ENCODE assay signal across 9 mouse cellular contexts in the genomic region with DNA sequence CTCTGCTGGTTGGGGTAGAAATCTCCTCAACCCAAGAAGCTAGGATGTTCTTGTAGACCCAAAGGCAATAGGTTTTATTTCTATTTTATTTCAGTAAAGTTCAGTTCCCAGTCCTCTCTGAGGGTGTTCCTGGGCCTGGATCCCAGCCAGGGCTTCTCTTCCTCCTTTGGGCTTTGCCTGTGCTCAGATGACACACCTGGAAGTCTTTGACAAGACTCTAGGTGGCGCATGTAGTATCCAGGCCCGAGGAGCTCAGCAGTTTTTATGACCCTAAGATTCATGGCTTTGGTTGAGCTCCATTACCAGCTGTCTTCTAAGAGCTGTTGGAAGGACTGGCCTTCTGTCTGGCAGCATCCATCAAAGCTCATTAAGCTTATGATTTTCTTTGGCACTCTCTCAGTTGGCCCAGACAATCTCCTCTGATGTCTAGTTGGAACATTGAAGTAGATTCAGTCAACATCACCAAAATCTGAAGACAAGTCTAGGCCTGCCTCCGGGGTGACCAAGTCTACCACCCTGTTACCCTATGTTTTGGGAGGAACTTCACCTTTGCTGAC. TPM values are rescaled to one million over a fixed set of nuclear protein-coding genes. Genes with fewer than 3 reads are reported as not detected.
DNase-seq lines count a peak whose midpoint lies in the region; ATAC-seq and TF ChIP-seq lines count a peak whose summit lies in the region.
"Had no signal": no experiment of that assay in that cellular context is flagged by ENCODE, and none has a peak within 500 bp of the region (broad histone marks: within the 10 kb centered on the region; RNA-seq: fewer than 3 reads in every experiment).

No protein-coding gene starts in this region.

- H3K27ac ChIP-seq in stomach, postnatal 0 days (replicated peaks), result no peak overlapping the region
- H3K27ac ChIP-seq in forebrain, embryonic 14.5 days (ENCODE audit: low read depth, low read length), result no peak overlapping the region

- H3K36me3 ChIP-seq in stomach, postnatal 0 days (ENCODE audit: control insufficient read depth, insufficient read depth, low read length), result no peaks in the 10 kb centered on the region
- no peaks in the 10 kb centered on the region for H3K36me3 ChIP-seq in forebrain, embryonic 14.5 days (ENCODE audit: control insufficient read depth, insufficient read depth, low read length)

- 75% methylated on average over 3 of the region's 3 CpGs for WGBS in stomach, postnatal 0 days
- 79% methylated on average over 3 of the region's 3 CpGs for WGBS in forebrain, embryonic 14.5 days

- H3K4me1 ChIP-seq in stomach, postnatal 0 days (replicated peaks; ENCODE audit: control insufficient read depth, insufficient read depth), result peaks cover 6% of the 10 kb centered on the region
- peaks cover 12% of the 10 kb centered on the region for H3K4me1 ChIP-seq in forebrain, embryonic 14.5 days (ENCODE audit: control insufficient read depth, insufficient read depth, low read length)

- TF ChIP-seq CTCF in stomach, postnatal 0 days (IDR thresholded peaks at IDR 0.05; ENCODE audit: low read depth), result peak; percentile 54

- no peaks in the 10 kb centered on the region for H3K9me3 ChIP-seq in stomach, postnatal 0 days (ENCODE audit: control insufficient read depth, low read length)
- H3K9me3 ChIP-seq in forebrain, embryonic 14.5 days (replicated peaks; ENCODE audit: control insufficient read depth, low read length), result no peaks in the 10 kb centered on the region

- no peak overlapping the region for H3K4me2 ChIP-seq in stomach, postnatal 0 days (replicated peaks; ENCODE audit: low read depth)
- H3K4me2 ChIP-seq in forebrain, embryonic 14.5 days (ENCODE audit: low read length), result no peak overlapping the region

- no peak overlapping the region for H3K4me3 ChIP-seq in stomach, postnatal 0 days (ENCODE audit: low read depth, low read length)
- H3K4me3 ChIP-seq in forebrain, embryonic 14.5 days (ENCODE audit: low read depth, low read length), result no peak overlapping the region

- no peak for ATAC-seq in stomach, postnatal 0 days (ENCODE audit: low FRiP score, low TSS enrichment)
- no peak for ATAC-seq in forebrain, embryonic 14.5 days

- no peak overlapping the region for H3K9ac ChIP-seq in stomach, postnatal 0 days (ENCODE audit: low read length)
- no peak overlapping the region for H3K9ac ChIP-seq in forebrain, embryonic 14.5 days (ENCODE audit: low read length)

- peak; percentile 18 for DNase-seq in cerebellum, postnatal 10 days
- DNase-seq in cerebellum, adult 11 months, result no peak
- peak; percentile 19 for DNase-seq in thymus, postnatal 14 days
- DNase-seq in thymus, postnatal 0 days (ENCODE audit: low spot score), result no peak
- peak; percentile 45 for DNase-seq in induced T-regulatory cell, adult 2 months (ENCODE audit: low read depth)
- DNase-seq in stomach, postnatal 0 days (ENCODE audit: low spot score), result peak; percentile 52
- DNase-seq in ovary, postnatal 36 days (ENCODE audit: low spot score), result no peak
- DNase-seq in forebrain, embryonic 14.5 days (ENCODE audit: low spot score), result no peak
- DNase-seq: lung, adult 18-20 months had no signal

- no peak for TF ChIP-seq EP300 in stomach, postnatal 0 days (optimal IDR thresholded peaks at IDR 0.05)

- no peaks in the 10 kb centered on the region for H3K27me3 ChIP-seq in stomach, postnatal 0 days (ENCODE audit: control insufficient read depth, insufficient read depth, low read length)
- no peaks in the 10 kb centered on the region for H3K27me3 ChIP-seq in forebrain, embryonic 14.5 days (replicated peaks; ENCODE audit: control insufficient read depth, insufficient read depth, low read length)

RNA-seq across cellular contexts. Expression of a gene that starts 2.5 kb away (rescaled TPM):
- 16.0 and 17.0 TPM in 2 replicates for polyA plus RNA-seq in thymus, postnatal 0 days (2015; fragmentation: Nextera tagmentation; extraction: Ambion mirVana)
- polyA plus RNA-seq in stomach, postnatal 0 days (2015; fragmentation: Nextera tagmentation; extraction: Ambion mirVana), result 5.9 and 6.1 TPM in 2 replicates
- 5.6 and 6.6 TPM in 2 replicates for polyA plus RNA-seq in forebrain, embryonic 14.5 days (2014; fragmentation: Nextera tagmentation; extraction: Ambion mirVana)

Comparison
In these comparisons a context has a peak if more than half of its experiments do, and no peak if none do; other contexts are left out.
1. DNase-seq: peak in cerebellum, postnatal 10 days (2 of 2), thymus, postnatal 14 days (single experiment), induced T-regulatory cell, adult 2 months (single experiment) and stomach, postnatal 0 days (single experiment); none in cerebellum, adult 11 months (single experiment), thymus, postnatal 0 days (single experiment), ovary, postnatal 36 days (single experiment) and forebrain, embryonic 14.5 days (single experiment).